Mouse (Mus musculus): ENCODE results near the gene Nanos3. TPM values are rescaled to one million over a fixed set of nuclear protein-coding genes. Genes with fewer than 3 reads are reported as not detected.
A peak's percentile ranks its signal among the peaks of the same experiment; 100 is the strongest.

Nanos3 gene
- polyA plus RNA-seq, 1 experiment from 2014 or later = 6.8 TPM

GRCm38 (mm10) chr8:84189603-84190002, 4.6 kb upstream of the Nanos3 start:
- 60% methylated on average over 4 of the region's 4 CpGs for WGBS
- Histone ChIP-seq H3K27ac (ENCODE audit: low read depth, low read length) (no peak overlapping the region), H3K4me2 (ENCODE audit: low read length) (no peak overlapping the region), H3K9ac (ENCODE audit: low read depth, low read length) (no peak overlapping the region), H3K4me1 (ENCODE audit: control insufficient read depth, insufficient read depth, low read depth, low read length) (peaks cover 9% of the 10 kb centered on the region), H3K4me3 (ENCODE audit: low read length) (no peak overlapping the region), H3K27me3 (replicated peaks; ENCODE audit: control insufficient read depth, insufficient read depth, low read length) (peaks cover 2% of the 10 kb centered on the region; the same call in 1 of the 2 replicates), H3K36me3 (ENCODE audit: control insufficient read depth, insufficient read depth, low read length) (no peaks in the 10 kb centered on the region), H3K9me3 (ENCODE audit: control insufficient read depth, low read length) (no peaks in the 10 kb centered on the region)
- ATAC-seq = no peak

DNA sequence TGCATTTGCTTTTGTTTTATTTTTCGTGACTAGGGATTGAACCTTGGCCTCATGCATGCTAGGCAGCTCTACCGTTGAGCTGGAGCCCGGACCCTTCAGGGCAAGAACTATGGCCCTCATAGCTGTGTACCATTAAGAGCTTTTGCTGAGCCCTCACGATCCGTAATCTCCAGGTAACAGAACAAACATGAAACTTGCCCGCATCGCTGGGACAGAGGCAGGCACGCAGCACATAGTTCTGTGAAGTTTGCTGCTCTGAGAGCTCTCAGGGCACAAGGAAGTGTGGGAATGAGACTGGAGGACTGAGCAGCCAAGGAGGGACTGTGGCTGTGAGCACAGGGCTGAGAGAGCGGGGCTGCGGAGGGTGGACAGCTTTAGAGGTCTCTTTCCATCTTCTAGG, 3.7 kb upstream of the Nanos3 start:
- WGBS = 87% methylated on average over 10 of the region's 10 CpGs
- no peak overlapping the region for H3K4me2 ChIP-seq (ENCODE audit: low read length)
- H3K27ac ChIP-seq (ENCODE audit: low read depth, low read length) = no peak overlapping the region
- H3K27me3 ChIP-seq (replicated peaks; ENCODE audit: control insufficient read depth, insufficient read depth, low read length) = peaks cover 2% of the 10 kb centered on the region; the same call in 1 of the 2 replicates
- no peaks in the 10 kb centered on the region for H3K36me3 ChIP-seq (ENCODE audit: control insufficient read depth, insufficient read depth, low read length)
- no peak for ATAC-seq
- H3K4me3 ChIP-seq (ENCODE audit: low read length) = no peak overlapping the region
- no peaks in the 10 kb centered on the region for H3K9me3 ChIP-seq (ENCODE audit: control insufficient read depth, low read length)
- peaks cover 14% of the 10 kb centered on the region for H3K4me1 ChIP-seq (ENCODE audit: control insufficient read depth, insufficient read depth, low read depth, low read length)
- no peak overlapping the region for H3K9ac ChIP-seq (ENCODE audit: low read depth, low read length)

DNA sequence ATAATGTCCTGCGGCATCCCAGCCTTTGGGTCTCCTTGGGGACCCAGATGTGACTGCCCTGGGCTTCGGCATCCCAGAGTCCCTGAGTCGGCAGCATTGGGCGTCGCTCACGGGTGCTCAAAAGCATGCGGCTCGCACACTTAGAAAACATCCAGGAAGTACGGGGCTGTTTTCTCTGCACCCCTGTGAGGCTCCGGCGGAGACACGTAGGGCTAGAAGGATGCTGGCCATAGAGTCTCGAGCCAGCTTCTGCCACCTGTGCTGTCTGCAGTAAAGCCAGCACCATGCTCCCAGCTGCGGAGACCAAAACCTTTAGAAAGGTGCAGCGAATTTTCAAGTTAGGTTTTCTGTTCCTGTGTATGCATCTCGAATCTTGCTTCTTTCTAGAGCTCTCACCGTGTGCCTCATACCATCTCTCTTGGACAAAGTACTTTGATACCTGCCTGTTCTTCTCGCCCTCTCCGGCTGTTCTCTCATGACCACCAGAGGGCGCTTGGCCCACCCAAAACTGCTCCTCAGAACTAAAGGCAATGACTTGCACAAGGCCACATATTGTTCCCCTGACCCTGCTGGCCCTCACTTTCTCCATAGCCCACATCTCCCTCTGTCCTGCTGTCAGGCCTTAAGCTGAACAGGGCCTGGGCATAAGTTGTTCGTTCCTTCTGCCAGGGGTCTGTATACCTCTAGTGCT, 2.2 kb upstream of the Nanos3 start:
- H3K9ac ChIP-seq (ENCODE audit: low read depth, low read length) = peak overlapping the region; percentile 50
- no peak overlapping the region for H3K27ac ChIP-seq (ENCODE audit: low read depth, low read length)
- H3K36me3 ChIP-seq (ENCODE audit: control insufficient read depth, insufficient read depth, low read length) = no peaks in the 10 kb centered on the region
- H3K4me2 ChIP-seq (ENCODE audit: low read length) = peak overlapping the region; percentile 62
- H3K4me1 ChIP-seq (ENCODE audit: control insufficient read depth, insufficient read depth, low read depth, low read length) = peaks cover 21% of the 10 kb centered on the region
- peaks cover 2% of the 10 kb centered on the region; the same call in 1 of the 2 replicates for H3K27me3 ChIP-seq (replicated peaks; ENCODE audit: control insufficient read depth, insufficient read depth, low read length)
- 6% methylated on average over 21 of the region's 21 CpGs for WGBS
- peak overlapping the region; percentile 32 for H3K4me3 ChIP-seq (ENCODE audit: low read length)
- no peaks in the 10 kb centered on the region for H3K9me3 ChIP-seq (ENCODE audit: control insufficient read depth, low read length)
- ATAC-seq = no peak

DNA sequence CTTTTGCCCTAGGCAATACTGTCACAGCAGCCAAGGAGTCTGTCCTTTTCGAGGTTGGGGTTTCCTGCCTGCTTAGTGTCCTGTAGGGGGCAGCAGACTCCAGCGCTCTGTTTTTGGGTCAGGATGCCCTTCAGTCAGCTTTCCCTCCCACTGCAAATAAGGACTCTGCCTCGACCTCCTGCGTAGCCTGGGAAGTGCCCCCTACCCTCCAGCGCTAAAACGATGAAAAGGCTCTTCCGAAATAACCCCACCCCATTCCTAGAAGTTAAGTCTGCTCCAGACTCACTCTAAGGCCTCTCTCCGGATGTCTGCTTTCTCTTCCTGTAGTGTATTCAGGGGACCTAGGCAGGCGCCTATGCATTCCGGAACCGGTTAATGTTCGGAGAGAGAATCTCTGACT, 1.5 kb upstream of the Nanos3 start:
- H3K9me3 ChIP-seq (ENCODE audit: control insufficient read depth, low read length) = no peaks in the 10 kb centered on the region
- peak; percentile 15 for ATAC-seq
- H3K4me3 ChIP-seq (ENCODE audit: low read length) = peak overlapping the region; percentile 32
- H3K27me3 ChIP-seq (replicated peaks; ENCODE audit: control insufficient read depth, insufficient read depth, low read length) = peaks cover 2% of the 10 kb centered on the region; the same call in 1 of the 2 replicates
- peaks cover 26% of the 10 kb centered on the region for H3K4me1 ChIP-seq (ENCODE audit: control insufficient read depth, insufficient read depth, low read depth, low read length)
- H3K9ac ChIP-seq (ENCODE audit: low read depth, low read length) = peak overlapping the region; percentile 50; the same call in 1 of the 2 replicates
- H3K36me3 ChIP-seq (ENCODE audit: control insufficient read depth, insufficient read depth, low read length) = no peaks in the 10 kb centered on the region
- under 1% methylated on average over 12 of the region's 12 CpGs for WGBS
- H3K27ac ChIP-seq (ENCODE audit: low read depth, low read length) = no peak overlapping the region
- peak overlapping the region; percentile 62 for H3K4me2 ChIP-seq (ENCODE audit: low read length)

DNA sequence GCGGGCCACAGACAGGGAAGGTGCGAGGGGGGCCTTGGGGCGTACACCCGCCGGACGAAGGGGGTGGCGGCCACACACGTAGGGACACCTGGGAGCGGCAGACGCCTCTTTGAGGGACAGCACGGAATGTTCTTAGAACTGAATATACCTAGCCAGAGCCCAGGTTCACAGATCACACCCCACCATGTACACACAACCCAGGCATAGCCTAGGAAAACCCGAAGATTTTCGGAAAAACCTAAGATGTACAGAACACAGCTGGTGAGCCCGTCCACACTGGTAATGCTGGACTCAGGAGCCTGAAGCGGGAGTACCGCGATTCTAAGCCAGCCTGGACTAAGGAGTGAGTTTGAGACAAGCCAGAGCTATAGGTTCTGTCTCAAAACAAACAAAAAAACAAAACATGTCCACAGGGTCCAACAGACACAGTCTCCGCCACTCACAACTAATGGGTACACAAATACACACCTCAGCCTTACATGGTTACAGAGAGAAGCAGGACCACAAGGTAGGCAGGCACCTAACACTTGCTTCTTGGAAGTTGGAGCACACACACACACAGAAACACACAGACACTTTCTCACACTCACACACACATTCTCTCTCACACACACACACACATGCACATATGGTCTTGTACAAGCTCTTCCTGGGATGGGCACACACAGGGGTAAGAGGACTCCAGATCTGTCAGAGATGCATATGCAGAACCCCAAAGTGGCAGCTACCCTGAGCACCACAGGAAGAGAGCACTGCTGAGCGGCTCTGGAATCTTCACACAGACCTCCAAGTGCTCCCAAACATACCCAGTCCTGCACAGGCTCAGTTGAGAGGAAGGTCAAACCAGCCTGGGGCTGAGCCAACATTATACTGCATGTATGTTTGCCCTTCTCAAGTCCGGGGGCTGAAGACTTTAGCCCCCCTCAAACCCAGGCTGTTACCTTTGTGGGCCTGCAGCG, 653 bp downstream of the Nanos3 start:
- H3K9ac ChIP-seq (ENCODE audit: low read depth, low read length) = peak overlapping the region; percentile 96
- peak overlapping the region; percentile 79 for H3K4me2 ChIP-seq (ENCODE audit: low read length)
- H3K4me3 ChIP-seq (ENCODE audit: low read length) = peak overlapping the region; percentile 71
- peak overlapping the region; percentile 94 for H3K27ac ChIP-seq (ENCODE audit: low read depth, low read length)
- H3K9me3 ChIP-seq (ENCODE audit: control insufficient read depth, low read length) = no peaks in the 10 kb centered on the region
- H3K27me3 ChIP-seq (replicated peaks; ENCODE audit: control insufficient read depth, insufficient read depth, low read length) = peaks cover 2% of the 10 kb centered on the region; the same call in 1 of the 2 replicates
- H3K4me1 ChIP-seq (ENCODE audit: control insufficient read depth, insufficient read depth, low read depth, low read length) = peaks cover 47% of the 10 kb centered on the region
- 0 out of 2 replicates have a peak, but pooled peaks have one; percentile 3 for ATAC-seq
- H3K36me3 ChIP-seq (ENCODE audit: control insufficient read depth, insufficient read depth, low read length) = no peaks in the 10 kb centered on the region
- 15% methylated on average over 21 of the region's 21 CpGs for WGBS

- H3K27ac ChIP-seq (ENCODE audit: low read depth, low read length) = peak overlapping the region; percentile 94
- H3K4me1 ChIP-seq (ENCODE audit: control insufficient read depth, insufficient read depth, low read depth, low read length) = peaks cover 54% of the 10 kb centered on the region
- no peaks in the 10 kb centered on the region for H3K36me3 ChIP-seq (ENCODE audit: control insufficient read depth, insufficient read depth, low read length)
- peak overlapping the region; percentile 71 for H3K4me3 ChIP-seq (ENCODE audit: low read length)
- no peaks in the 10 kb centered on the region for H3K9me3 ChIP-seq (ENCODE audit: control insufficient read depth, low read length)
- peaks cover 2% of the 10 kb centered on the region; the same call in 1 of the 2 replicates for H3K27me3 ChIP-seq (replicated peaks; ENCODE audit: control insufficient read depth, insufficient read depth, low read length)
- peak; percentile 59 for ATAC-seq
- peak overlapping the region; percentile 96 for H3K9ac ChIP-seq (ENCODE audit: low read depth, low read length)
- peak overlapping the region; percentile 79 for H3K4me2 ChIP-seq (ENCODE audit: low read length)
- under 1% methylated on average over 62 of the region's 87 CpGs for WGBS
Observed at GRCm38 (mm10) chr8:84183261-84184084, 1.5 kb downstream of the Nanos3 start.

DNA sequence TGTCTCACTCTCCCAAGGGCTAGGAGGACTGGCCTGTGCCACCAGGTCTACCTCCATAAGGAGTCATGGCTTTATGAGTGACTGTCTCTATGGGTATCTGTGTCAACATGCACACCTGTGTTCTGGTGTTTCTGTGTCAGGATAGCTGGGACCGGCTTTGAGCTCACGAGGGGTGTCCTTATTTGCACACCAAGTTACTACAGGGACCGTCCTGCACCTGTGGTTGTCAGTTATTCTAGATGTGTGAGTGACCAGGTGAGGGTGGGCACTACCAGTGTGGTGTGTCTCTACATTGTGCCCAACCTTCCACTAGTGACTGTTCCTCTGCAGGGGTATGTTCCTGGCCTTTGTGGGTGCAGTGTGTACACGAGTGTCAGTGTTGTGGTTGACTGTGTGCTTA, 2.2 kb downstream of the Nanos3 start:
- no peak for ATAC-seq
- Histone ChIP-seq H3K27me3 (replicated peaks; ENCODE audit: control insufficient read depth, insufficient read depth, low read length) (peaks cover 2% of the 10 kb centered on the region; the same call in 1 of the 2 replicates), H3K4me2 (ENCODE audit: low read length) (peak overlapping the region; percentile 79), H3K4me1 (ENCODE audit: control insufficient read depth, insufficient read depth, low read depth, low read length) (peaks cover 55% of the 10 kb centered on the region), H3K9me3 (ENCODE audit: control insufficient read depth, low read length) (no peaks in the 10 kb centered on the region), H3K9ac (ENCODE audit: low read depth, low read length) (peak overlapping the region; percentile 96), H3K4me3 (ENCODE audit: low read length) (peak overlapping the region; percentile 71), H3K36me3 (ENCODE audit: control insufficient read depth, insufficient read depth, low read length) (no peaks in the 10 kb centered on the region), H3K27ac (ENCODE audit: low read depth, low read length) (peak overlapping the region; percentile 94)
- WGBS = 44% methylated on average over 4 of the region's 4 CpGs

- Histone ChIP-seq H3K9me3 (ENCODE audit: control insufficient read depth, low read length) (no peaks in the 10 kb centered on the region), H3K4me2 (ENCODE audit: low read length) (peak overlapping the region; percentile 60), H3K27ac (ENCODE audit: low read depth, low read length) (peak overlapping the region; percentile 45), H3K27me3 (replicated peaks; ENCODE audit: control insufficient read depth, insufficient read depth, low read length) (no peaks in the 10 kb centered on the region), H3K4me3 (ENCODE audit: low read length) (peak overlapping the region; percentile 29), H3K9ac (ENCODE audit: low read depth, low read length) (peak overlapping the region; percentile 67), H3K4me1 (ENCODE audit: control insufficient read depth, insufficient read depth, low read depth, low read length) (peaks cover 48% of the 10 kb centered on the region), H3K36me3 (ENCODE audit: control insufficient read depth, insufficient read depth, low read length) (no peaks in the 10 kb centered on the region)
- ATAC-seq = peak; percentile 38
- 1% methylated on average over 16 of the region's 16 CpGs for WGBS
Observed at GRCm38 (mm10) chr8:84180530-84181190, 4.4 kb downstream of the Nanos3 start.

Data from hindbrain, embryonic 16.5 days (tissue).